Mouse (Mus musculus) lung, postnatal 36 days (tissue): ENCODE results near the gene Sgms1.
A peak's percentile ranks its signal among the peaks of the same experiment; 100 is the strongest.

Source experiments
- DNase-seq: peaks from one replicate; pipeline ENCODE4 v3.0.0; 2022; ENCODE audit warnings: mixed read lengths

Sgms1 gene

DNA sequence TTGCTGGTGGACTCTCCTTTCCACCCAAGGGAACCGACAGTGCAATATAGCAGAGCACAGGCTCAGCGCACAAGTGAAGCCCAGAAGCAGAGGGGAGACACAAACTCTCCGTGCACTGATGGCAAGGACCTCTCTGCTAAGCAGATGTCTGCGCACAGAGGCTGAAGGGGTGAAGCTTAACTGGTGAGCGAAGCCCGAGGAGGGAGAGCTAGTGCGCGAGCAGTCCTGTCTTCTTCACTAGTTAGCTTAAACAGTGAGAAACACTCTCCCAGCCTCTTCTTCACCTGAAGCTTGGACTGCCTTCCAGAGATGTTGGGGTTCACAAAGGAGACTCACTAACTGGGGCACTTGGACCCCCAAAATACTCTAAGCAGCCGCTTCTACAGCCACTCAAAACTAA lies 36.1 kb downstream of the Sgms1 start:
- DNase-seq: no peak

- peak; percentile 63 for DNase-seq
Measured at GRCm38 (mm10) chr19:32348955-32349654, 40.4 kb downstream of the Sgms1 start.

GRCm38 (mm10) chr19:32347491-32347890 lies 42.0 kb downstream of the Sgms1 start:
- no peak for DNase-seq

DNA sequence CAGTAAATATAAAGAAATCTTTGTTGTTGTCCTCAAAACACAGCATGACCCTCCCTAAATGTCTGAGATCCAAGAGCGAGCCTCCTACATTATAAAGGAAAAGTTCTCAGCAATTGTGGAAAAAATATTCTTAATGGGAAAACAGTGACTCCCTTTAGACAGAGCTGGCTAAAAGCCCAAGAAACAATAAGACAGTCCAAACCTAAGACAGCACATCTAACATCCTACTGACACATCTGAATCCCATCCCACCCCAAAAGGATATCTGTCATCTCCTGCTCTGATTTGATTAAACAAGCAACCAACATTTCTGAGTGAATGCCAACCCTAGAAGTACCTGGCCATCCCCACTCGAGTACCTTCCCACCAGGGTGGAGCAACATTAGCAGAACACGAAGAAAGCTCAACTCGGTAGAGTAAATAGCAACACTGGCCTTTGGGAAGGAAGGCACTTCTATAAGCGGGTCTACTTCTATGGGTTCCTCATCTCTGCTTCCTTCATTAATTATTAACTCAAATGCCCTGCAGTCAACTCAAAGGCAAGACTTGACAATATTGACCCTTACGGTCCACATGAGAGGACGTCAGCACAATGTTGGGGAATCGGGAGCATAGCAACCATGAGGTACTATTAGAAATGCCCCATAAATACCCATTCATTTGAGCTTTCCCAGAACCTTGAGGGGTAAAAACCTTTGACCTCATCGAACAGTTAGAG lies 42.7 kb downstream of the Sgms1 start:
- DNase-seq: no peak

- DNase-seq: peak; percentile 77
Measured at GRCm38 (mm10) chr19:32346176-32346575, 43.3 kb downstream of the Sgms1 start.

- no peak for DNase-seq
Measured at GRCm38 (mm10) chr19:32345181-32345745, 44.3 kb downstream of the Sgms1 start.

- no peak for DNase-seq
Measured at GRCm38 (mm10) chr19:32344738-32345121, 44.8 kb downstream of the Sgms1 start.

DNA sequence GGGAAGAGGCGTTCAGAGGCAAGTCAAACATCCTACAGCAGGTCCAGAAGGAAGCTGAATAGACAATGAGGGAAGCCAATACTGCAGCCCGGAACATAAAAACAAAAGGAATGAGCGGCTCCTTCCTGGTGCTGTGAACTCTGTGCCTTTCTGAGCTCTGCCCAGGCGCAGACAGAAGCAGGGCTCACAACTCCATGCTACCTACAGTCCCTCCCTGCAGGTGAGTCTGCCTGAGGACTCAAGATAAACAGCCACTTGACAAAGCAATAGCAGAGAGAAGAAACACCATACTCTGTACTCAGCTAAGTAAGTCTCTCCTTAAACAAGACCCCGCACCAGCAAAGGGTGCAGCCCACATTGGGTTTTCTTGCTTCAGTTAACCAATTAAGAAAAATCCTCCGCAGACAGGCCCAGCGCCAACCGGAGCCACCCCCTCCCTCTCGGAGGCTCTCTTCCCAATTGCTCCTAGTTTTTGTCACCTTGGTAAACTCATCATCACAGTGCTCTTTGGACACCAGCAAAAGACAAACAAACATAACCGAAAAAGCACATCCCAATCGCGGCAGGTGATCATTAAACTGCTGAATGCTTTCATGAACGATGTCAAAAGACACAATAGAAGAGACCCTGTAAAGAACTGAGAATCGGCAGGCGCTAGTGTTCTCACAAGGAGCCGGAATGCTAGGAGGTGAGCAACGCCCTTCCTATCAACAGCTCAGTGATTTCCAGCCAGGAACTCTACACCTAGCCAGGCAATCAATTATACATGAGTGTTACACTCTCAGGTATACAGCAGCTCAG lies 45.4 kb downstream of the Sgms1 start:
- no peak for DNase-seq

DNA sequence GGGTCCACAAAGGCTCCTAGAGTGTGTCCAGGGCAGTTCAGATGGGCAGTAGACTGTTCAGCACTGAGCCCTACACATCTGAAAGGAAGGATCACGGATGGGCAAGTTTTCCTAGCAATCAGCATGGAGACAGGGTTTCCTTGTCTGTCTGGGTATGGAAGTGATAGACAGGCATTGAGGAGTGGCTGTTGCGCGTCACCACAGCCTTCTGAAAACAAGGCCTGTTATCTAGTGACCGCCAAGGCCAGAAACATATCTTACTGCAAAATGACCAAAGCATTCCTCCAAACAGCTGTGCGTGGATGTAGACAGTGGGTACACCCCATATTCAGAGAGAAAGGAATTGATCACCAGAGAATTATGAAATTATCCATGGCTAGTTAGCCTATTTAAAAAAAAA lies 47.1 kb downstream of the Sgms1 start:
- no peak for DNase-seq

DNA sequence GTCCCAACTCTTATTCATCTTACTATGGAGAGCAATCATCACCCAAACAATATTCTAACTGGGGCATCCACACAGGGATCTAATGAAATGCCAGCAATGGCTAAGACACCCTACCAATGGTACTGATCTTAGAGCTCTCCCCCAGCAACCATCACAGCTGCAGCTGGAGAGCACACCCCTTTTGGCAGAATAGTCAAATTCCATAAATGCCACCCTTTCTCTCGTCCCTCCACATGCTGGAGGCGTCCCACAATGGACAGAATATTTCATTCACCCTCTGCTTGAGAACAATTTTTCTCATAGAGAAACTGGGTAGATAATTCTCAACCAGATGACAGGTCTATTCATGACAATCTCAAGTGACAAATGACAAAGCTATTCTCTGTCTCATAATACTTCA lies 48.4 kb downstream of the Sgms1 start:
- DNase-seq: no peak

GRCm38 (mm10) chr19:32340168-32340567 lies 49.3 kb downstream of the Sgms1 start:
- DNase-seq: no peak

DNA sequence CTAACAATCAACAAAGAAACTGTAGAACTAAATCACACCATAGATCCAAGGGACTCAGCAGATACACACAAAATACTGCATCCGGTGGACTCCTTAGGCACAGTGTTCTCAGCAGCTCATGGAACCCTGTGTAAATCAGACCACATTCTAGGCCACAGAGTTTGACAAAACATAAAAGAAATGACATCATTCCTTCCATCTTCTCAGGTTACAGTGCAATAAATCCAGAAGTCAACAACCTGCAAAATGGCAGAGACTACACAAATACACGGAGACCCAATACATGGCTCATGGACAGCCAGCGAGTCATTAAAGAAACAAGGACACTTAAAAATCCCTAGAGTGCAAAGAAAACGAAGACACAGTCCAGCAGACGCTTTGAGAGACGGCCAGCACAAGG lies 51.8 kb downstream of the Sgms1 start:
- DNase-seq: no peak

GRCm38 (mm10) chr19:32334751-32335150 lies 54.8 kb downstream of the Sgms1 start:
- no peak for DNase-seq

GRCm38 (mm10) chr19:32333544-32333943 lies 56.0 kb downstream of the Sgms1 start:
- DNase-seq: no peak

DNA sequence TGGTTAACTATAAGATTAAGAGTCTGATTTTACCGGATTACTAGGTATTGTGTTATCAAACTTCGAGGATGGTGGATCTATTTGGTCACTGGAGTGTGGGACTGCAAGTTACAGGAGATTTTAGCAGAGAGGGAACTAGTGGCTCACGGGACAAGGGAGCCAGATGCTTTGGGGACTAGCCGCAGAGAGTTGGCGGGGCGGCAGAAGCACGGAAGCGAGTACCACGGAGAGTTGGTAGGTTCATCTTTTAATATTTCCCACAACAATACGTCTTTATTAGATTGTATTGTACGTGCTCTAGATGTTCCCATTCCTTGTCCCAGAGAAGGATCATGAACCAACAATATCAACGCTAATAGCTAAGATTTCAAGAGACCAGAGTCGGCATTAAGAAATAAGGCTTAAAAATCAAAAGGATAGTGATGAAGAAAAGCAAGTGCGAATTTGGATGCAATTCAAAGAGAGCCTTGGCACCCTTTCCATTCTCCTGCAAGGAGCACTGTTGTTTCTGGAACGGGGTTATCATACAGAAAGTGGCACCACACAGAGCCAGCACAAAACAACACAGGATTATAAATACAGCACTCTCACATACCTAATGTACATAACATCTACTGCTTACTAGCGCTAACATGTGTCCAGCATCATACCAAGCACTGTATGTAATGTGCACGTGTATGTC lies 56.6 kb downstream of the Sgms1 start:
- DNase-seq: no peak

- no peak for DNase-seq
Measured at GRCm38 (mm10) chr19:32330231-32330630, 59.3 kb downstream of the Sgms1 start.

DNA sequence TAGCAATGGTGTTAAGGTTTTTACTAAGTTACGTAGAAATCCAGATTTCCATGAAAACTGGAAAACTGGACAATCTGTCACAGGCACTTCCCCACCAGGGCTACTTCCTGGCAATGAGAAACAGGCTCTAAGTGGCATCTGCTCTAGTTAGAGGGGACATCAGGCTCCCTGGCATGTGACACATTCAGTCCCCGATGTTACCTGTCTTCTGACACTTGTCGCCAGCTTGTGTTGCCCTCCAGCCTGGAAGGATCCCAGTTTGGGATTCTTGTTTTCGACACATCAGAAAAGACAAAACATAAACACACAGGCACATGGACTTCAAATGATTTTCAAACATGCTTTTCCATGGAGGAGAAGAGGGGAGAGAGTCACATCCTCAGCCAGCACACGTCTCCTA lies 60.0 kb downstream of the Sgms1 start:
- DNase-seq: no peak

DNA sequence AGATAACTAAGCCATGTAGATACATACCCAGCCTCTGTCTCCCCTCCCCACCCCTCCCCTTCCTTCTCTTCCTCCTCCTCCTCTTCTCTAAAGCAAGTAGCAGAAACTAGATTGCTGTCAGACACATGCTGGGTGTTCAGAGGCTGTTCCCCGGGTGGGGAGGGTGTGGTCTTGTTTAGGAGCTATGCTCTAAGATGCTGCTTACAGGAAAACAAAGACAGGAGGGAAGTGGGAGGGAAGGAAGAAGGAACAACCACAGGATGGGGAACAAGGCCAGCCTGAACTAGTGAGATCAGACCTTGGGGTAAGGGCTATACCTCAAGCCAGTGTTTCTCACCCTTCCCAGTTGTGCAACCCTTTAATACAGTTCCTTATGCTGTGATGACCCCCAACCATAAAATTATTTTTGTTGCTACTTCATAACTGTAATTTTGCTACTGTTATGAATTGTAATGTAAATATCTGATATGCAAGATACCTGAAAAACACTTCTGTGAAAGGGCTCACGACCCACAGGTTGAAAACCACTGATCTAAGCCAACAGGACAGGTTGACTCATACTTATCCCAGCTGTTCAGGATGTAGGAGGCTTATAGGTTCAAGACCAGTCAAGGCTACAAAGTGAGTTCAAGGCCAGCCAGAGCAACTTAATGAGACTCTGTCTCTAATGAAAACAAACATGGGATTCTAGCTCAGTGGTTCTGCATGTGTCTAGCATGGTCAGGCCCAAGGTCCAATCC lies 61.3 kb downstream of the Sgms1 start:
- peak; percentile 60 for DNase-seq

DNA sequence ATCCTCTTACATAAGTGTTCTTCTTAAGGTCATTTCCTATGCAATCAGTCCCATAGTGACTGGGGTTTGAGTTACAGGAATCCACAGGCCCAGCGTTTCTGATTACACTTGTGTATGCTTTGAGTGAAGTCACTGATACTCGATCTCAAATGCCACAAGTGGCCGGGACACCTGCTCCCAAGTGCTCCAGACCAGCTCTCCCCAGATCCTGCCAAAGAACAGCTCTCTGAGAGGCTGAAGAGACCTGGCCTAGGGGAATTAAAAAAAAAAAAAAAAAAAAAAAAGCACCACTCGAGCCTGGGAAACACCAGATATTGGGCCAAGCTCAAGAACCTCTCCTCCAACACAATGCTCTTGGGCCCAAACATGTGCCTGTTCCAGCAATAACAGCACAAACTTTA lies 62.9 kb downstream of the Sgms1 start:
- peak; percentile 83 for DNase-seq

DNA sequence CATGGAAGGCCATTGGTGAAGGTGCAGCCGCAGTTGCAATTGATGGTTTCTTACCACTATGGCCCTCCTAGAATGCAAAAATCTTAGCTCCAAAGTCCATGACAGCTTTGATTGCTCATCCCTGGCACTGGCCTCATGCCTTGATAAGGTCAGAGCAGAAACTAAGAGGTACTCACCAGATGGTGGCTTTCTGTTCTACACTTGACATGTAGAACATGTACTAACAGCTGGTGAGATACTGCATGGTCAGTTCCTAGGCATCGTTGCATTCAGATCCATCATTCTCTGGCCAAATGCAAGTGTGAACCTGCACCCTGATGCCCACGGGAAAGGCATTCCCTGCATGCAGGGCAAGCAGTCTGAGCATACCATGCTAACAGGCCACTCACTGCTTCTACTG lies 63.4 kb downstream of the Sgms1 start:
- DNase-seq: no peak

DNA sequence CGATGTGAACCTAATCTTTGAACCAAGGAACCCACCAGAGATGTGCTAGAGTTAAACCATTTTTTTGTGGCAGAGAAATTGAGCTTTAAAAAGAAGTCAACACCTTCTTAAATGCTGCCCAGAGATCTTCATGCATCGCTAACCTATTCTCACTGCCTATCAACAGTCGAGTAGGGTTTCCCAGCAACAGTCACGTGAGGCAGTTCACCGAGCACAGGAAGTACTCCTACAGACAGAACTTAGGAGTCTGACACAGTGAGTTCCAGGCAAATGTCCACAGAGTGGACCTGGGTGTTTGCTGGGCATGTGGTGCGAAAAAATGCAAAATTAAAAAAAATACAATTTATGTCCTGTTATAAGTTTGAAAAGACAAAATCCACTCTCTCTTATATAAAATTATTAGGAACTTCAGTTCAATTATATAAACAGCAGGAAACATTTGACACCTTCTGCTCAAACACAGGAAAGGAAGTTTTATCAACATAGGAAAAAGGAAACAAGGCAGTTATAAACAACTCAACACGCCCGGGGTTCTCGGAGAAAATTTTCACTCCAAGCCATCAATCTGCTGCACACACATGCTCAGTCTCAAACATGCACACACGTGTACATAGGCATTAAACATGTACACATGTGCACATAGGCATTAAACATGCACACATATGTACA lies 64.3 kb downstream of the Sgms1 start:
- peak; percentile 66 for DNase-seq

DNA sequence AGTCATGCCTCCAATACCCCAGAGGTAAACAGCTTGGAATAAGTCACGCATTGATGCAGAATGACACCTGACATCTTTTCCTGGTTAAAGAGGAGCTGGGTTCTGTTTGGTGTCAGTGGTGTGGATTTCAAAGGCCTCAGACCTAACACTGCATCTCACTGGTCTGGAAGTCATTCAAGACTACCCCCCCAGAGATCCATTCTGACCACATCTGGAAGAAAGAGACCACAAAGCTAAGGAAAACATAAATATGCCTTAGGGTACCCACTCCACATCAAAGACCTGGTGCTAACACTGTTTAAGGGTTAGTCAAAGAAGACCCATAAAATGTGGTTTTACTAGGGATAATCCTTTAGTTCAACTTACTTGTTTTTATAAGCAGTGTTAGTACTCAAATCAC lies 65.0 kb downstream of the Sgms1 start:
- no peak for DNase-seq
